Mouse (Mus musculus) gastrocnemius, postnatal 36 days (tissue): ENCODE data around the gene Snai1. TPM values are rescaled to one million over a fixed set of nuclear protein-coding genes. Genes with fewer than 3 reads are reported as not detected.

Source experiments
- DNase-seq, 2 experiments: peaks; one replicate each; pipeline ENCODE4 v3.0.0; 2022
- intact Hi-C: fragments of 180-260 bp; cut with DNase I; formaldehyde crosslinking; loops from one replicate; pipeline ENCODE4 v1.15.1; 2025
- total RNA-seq, 2 experiments: library from RNA; stranded (reverse); gene quantifications; 2 replicates each; pipeline ENCODE4 v1.2.3; 2021

Snai1 gene
- total RNA-seq, 2 experiments from 2014 or later: 0.61 to 0.86 TPM

- intact Hi-C loops: no loop called here
- no peak for DNase-seq
Measured at GRCm38 (mm10) chr2:167577186-167577785, 39.3 kb downstream of the Snai1 start.

DNA sequence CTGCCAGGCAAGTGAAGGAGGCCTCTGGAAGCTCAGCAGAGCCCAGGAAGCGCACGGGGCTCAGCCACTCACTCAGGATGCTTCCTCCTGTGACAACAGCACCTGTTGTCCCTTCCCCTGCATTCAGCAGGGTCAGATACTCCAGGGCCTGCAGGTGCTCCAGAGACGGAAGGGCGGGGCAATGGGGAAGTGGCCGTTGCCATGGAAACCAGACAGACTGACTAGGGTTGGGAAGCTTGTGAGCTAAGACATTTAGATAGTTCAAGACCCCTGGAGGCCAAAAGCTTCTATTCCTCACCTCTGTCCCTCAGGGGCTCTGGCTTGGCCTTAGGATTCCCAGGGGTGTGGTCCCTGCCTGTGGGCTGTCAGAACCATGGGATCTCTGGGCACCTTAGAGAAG is 40.5 kb downstream of the Snai1 start:
- DNase-seq: no peak
- intact Hi-C loops: no loop called here

DNA sequence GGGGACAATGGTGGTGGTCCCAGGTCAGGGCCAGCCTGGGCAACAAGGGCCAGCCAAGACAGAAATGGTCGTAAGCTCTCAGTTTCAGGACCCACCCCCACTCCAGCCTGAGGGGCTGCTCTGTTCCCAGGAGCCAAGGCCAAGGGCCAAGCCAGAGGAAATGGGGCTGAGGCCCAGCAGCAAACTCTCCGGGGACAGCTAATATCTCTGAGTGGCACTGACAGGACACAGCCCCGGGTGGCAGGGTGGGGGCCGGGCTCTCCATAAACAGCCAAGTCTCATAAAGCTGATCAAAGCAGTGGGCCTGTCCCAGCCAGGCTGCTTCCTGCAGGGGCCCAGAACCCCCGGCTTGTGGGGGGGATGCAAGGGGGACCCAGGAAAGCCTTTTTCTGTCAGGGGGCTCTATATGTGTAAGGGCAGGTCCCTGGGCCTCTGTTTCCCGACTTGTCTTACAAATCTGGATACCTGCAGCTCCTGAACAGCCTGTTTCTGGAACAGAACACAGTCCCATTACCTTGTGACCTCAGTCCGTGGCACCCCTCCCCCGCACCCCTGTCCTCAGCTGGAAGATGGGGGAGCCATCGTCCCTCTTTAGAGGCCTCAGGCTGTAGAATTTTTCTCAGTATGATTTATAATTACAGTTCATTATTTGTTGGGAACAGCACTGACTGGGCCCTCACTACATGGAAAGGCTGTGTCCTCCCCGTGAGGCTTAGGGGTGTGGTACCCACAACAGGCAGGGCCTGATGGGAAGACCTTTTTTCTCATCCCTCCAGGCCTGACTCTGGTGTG is 45.4 kb downstream of the Snai1 start:
- intact Hi-C loops: no loop called here
- DNase-seq: no peak

DNA sequence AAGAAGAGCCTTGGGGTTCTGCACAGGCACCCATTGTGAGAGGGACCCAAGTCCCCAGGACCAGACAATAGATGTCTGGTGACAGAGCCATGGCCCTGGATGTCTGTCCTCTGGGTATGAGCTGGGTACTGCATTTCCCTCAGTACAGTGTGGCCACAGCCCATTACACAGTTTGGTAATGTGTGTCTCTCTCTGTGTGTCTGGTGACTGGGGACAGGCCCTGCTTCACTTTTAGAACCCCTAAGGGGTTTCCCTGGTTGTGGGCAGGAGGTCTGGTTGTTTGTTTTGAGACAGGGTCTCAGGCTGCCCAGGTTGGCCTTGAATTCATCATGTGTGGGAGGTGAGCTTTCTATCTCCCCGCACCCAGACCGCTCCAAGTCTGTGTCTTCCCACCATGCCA is 47.3 kb downstream of the Snai1 start:
- DNase-seq: no peak
- intact Hi-C loops: no loop called here

GRCm38 (mm10) chr2:167586041-167586440 is 48.0 kb downstream of the Snai1 start:
- intact Hi-C loops: no loop called here
- peak in 1 of 2 experiments; percentile 41 for DNase-seq

DNA sequence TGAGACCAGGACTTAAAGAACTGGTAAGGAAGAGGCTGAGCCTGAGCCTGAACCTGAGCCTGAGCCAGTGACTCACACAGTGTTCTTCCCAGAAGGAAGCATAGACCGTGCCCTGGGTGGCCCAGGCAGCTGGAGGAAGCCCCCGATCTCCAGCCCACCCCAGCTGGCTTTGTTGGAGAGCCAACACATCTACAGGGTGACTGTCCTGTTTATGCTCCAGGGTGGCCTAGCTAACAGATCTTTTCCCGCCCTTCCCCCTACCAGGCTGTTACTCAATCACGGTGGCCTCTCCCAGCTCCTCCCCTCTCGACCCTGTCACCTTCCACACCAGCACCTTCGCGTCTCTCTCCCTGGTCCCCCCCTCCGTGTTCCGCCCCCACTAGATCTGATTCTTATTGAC is 49.0 kb downstream of the Snai1 start:
- no peak for DNase-seq
- intact Hi-C loops: no loop called here

DNA sequence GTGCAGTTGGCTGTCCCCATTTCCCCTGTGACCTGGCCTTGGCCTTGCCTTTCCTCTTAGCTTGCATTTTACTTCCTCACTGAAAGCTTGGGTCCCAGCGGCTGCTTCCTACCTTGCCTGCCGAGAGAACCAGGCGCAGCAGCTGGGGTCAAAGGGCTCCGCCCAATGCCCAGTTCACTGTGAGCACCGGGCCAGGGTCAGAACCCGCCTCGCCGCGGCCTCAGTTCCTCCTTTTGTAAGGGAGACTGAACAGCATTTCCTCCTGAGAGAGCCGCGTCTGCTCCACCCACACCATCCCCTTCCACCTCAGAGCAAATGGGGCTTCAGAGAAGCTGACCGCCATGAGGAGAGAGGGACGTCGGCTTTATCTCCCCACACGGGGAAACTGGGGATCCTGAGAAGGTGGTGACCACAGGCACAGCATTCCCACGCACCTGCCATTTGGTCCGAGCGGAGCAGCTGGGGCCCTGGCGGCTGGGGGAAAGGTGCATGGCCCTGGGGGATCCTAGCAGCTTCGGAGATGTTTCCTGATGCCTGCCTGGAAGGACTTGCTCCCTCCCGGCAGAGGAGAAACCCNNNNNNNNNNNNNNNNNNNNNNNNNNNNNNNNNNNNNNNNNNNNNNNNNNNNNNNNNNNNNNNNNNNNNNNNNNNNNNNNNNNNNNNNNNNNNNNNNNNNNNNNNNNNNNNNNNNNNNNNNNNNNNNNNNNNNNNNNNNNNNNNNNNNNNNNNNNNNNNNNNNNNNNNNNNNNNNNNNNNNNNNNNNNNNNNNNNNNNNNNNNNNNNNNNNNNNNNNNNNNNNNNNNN is 51.0 kb downstream of the Snai1 start:
- peak; percentile 46 to 52 for DNase-seq
- intact Hi-C loops: no loop called here

Other genes with a start within 250 kb of the Snai1 start
- 1 to 10 TPM; 6.9 TPM for gene B4galt5, start 189.0 kb upstream of the Snai1 start, total RNA-seq
- gene Slc9a8, start 116.5 kb upstream of the Snai1 start, total RNA-seq: 10 to 100 TPM; 21.8 to 22.8 TPM
- 10 to 100 TPM; 31.8 to 32.2 TPM for gene Rnf114, start 45.5 kb upstream of the Snai1 start, total RNA-seq
- 10 to 100 TPM; 16.6 to 17.5 TPM for gene Spata2, start 45.3 kb upstream of the Snai1 start, total RNA-seq
- gene Ube2v1, start 93.9 kb downstream of the Snai1 start, total RNA-seq: 100 to 1,000 TPM; 160 to 167 TPM
- gene Gm20431, start 123.3 kb downstream of the Snai1 start, total RNA-seq: 10 to 100 TPM in 1 of 2 experiments, 1 to 10 TPM in 1; 6.3 to 11.4 TPM
- gene Cebpb, start 150.7 kb downstream of the Snai1 start, total RNA-seq: 100 to 1,000 TPM; 115 to 129 TPM
- 10 to 100 TPM; 14.9 to 15.6 TPM for gene Tmem189, start 151.6 kb downstream of the Snai1 start, total RNA-seq